Mouse (Mus musculus) liver, embryonic 12.5 days (tissue): Measurements from ENCODE around the gene Syne3. TPM values are rescaled to one million over a fixed set of nuclear protein-coding genes. Genes with fewer than 3 reads are reported as not detected.

Source experiments
- ATAC-seq: fragments of 200-750 bp; cut with Nextera tagmentation; 2 replicates; pipeline ENCODE4 v1.8.0; 2017; ENCODE audit warnings: moderate number of reproducible peaks, mild to moderate bottlenecking, moderate library complexity
- H3K27ac ChIP-seq: fragments of 300-500 bp; sonication (generic); 2 replicates; pipeline ENCODE4 v1.5.1; 2016; ENCODE audit warnings: mild to moderate bottlenecking
- H3K27me3 ChIP-seq: fragments of 300-500 bp; sonication (generic); replicated peaks from 2 replicates; pipeline ENCODE4 v1.6.1; 2016; ENCODE audit warnings: mild to moderate bottlenecking, moderate library complexity
- H3K36me3 ChIP-seq: fragments of 300-500 bp; sonication (generic); 2 replicates; pipeline ENCODE4 v1.6.1; 2016; ENCODE audit warnings: mild to moderate bottlenecking, moderate library complexity
- H3K4me1 ChIP-seq: fragments of 300-500 bp; sonication (generic); 2 replicates; pipeline ENCODE4 v1.6.1; 2016
- H3K4me2 ChIP-seq: fragments of 300-500 bp; sonication (generic); 2 replicates; pipeline ENCODE4 v1.6.1; 2016; ENCODE audit warnings: mild to moderate bottlenecking, moderate library complexity
- H3K4me3 ChIP-seq: fragments of 300-500 bp; sonication (generic); 2 replicates; pipeline ENCODE4 v1.5.1; 2016; ENCODE audit warnings: mild to moderate bottlenecking, moderate library complexity
- H3K9ac ChIP-seq: fragments of 300-500 bp; sonication (generic); 2 replicates; pipeline ENCODE4 v1.6.1; 2016; ENCODE audit warnings: mild to moderate bottlenecking, moderate library complexity
- H3K9me3 ChIP-seq: fragments of 300-500 bp; sonication (generic); replicated peaks from 2 replicates; pipeline ENCODE4 v1.6.1; 2016; ENCODE audit warnings: mild to moderate bottlenecking, moderate library complexity
- WGBS: fragments of 180-500 bp; shearing (Covaris S2); methylation state at CpG from one replicate; pipeline ENCODE4 v1.1.7; 2016; ENCODE audit not compliant: insufficient replicate concordance; 5-methylcytosine and 5-hydroxymethylcytosine counted together
- polyA plus RNA-seq: library from polyadenylated mRNA; unstranded; fragments of >200 nt; fragmentation: Nextera tagmentation; extraction: Ambion mirVana; gene quantifications from 2 replicates; pipeline ENCODE4 v1.2.1, GENCODE M21; 2016

Syne3 gene
- polyA plus RNA-seq, 1 experiment from 2014 or later, result 2.1 TPM

GRCm38 (mm10) chr12:104956406-104956805 lies 53.2 kb downstream of the Syne3 start:
- Histone ChIP-seq H3K36me3 (peaks cover 74% of the 10 kb centered on the region), H3K9me3 (no peaks in the 10 kb centered on the region), H3K4me3 (no peak overlapping the region), H3K9ac (no peak overlapping the region), H3K4me2 (no peak overlapping the region), H3K27ac (no peak overlapping the region), H3K4me1 (peaks cover 10% of the 10 kb centered on the region), H3K27me3 (no peaks in the 10 kb centered on the region)
- WGBS, result 70% methylated on average over 6 of the region's 6 CpGs
- no peak for ATAC-seq

- no peak overlapping the region for H3K27ac ChIP-seq
- H3K9ac ChIP-seq, result no peak overlapping the region
- peaks cover 69% of the 10 kb centered on the region for H3K36me3 ChIP-seq
- peaks cover 5% of the 10 kb centered on the region for H3K4me1 ChIP-seq
- no peak overlapping the region for H3K4me2 ChIP-seq
- H3K9me3 ChIP-seq, result no peaks in the 10 kb centered on the region
- no peak for ATAC-seq
- WGBS, result 77% methylated on average over 17 of the region's 17 CpGs
- no peak overlapping the region for H3K4me3 ChIP-seq
- H3K27me3 ChIP-seq, result no peaks in the 10 kb centered on the region
Measured at GRCm38 (mm10) chr12:104955003-104955800, 54.4 kb downstream of the Syne3 start.

DNA sequence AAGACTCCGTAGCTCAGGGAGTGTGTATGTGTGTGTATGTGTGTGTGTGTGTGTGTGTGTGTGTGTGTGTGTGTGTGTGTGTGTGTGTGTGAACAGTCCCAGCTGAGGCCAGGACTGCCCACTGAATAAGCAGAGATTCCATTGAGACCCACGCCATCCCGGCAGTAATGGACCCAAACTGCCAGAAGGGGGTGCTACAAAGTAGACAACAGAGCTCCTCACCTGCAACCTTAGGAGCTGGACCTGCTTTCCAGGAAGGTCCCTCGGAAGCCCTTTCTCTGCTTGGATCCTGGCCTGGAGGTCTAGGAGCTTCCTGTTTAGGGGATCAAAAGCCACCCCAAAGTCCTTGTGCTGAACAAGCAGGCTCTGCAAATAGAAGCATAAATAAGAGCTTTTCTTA lies 55.7 kb downstream of the Syne3 start:
- H3K4me3 ChIP-seq, result no peak overlapping the region
- no peaks in the 10 kb centered on the region for H3K4me1 ChIP-seq
- no peak overlapping the region for H3K9ac ChIP-seq
- ATAC-seq, result no peak
- H3K36me3 ChIP-seq, result peaks cover 59% of the 10 kb centered on the region
- no peak overlapping the region for H3K4me2 ChIP-seq
- no peak overlapping the region for H3K27ac ChIP-seq
- WGBS, result 34% methylated on average over 4 of the region's 4 CpGs
- H3K27me3 ChIP-seq, result no peaks in the 10 kb centered on the region
- H3K9me3 ChIP-seq, result no peaks in the 10 kb centered on the region

- ATAC-seq, result peak; percentile 73
- Histone ChIP-seq H3K9ac (no peak overlapping the region), H3K4me2 (no peak overlapping the region), H3K27me3 (no peaks in the 10 kb centered on the region), H3K36me3 (peaks cover 55% of the 10 kb centered on the region), H3K27ac (no peak overlapping the region), H3K4me3 (no peak overlapping the region), H3K4me1 (no peaks in the 10 kb centered on the region), H3K9me3 (no peaks in the 10 kb centered on the region)
- 20% methylated on average over 5 of the region's 5 CpGs for WGBS
Measured at GRCm38 (mm10) chr12:104952458-104952857, 57.2 kb downstream of the Syne3 start.

GRCm38 (mm10) chr12:104947911-104948310 lies 61.7 kb downstream of the Syne3 start:
- Histone ChIP-seq H3K9me3 (no peaks in the 10 kb centered on the region), H3K4me1 (no peaks in the 10 kb centered on the region), H3K4me3 (no peak overlapping the region), H3K36me3 (peaks cover 55% of the 10 kb centered on the region), H3K27me3 (no peaks in the 10 kb centered on the region), H3K9ac (no peak overlapping the region), H3K4me2 (no peak overlapping the region), H3K27ac (no peak overlapping the region)
- WGBS, result 67% methylated on average over 2 of the region's 2 CpGs
- no peak for ATAC-seq

DNA sequence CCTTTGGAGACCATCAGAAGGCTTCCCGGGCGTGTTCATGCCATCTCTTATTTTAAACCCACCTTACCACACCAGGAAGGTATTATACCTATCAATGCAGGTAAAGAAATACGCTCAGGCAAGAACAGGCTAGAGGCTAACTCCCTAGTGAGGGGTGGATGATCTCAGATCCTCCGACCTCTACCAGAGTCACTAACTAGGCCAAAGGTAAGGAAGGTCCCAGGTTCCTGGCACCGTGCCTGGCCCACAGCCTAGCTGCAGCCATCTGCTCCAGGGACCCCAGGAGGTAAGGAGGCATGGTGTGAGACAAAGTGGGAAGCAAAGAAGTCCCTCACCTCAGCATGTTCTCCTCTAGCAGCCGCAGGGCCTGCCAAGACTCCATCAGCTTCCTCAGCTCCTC lies 63.4 kb downstream of the Syne3 start:
- no peak for ATAC-seq
- Histone ChIP-seq H3K4me3 (no peak overlapping the region), H3K27me3 (no peaks in the 10 kb centered on the region), H3K9ac (no peak overlapping the region), H3K27ac (no peak overlapping the region), H3K4me2 (no peak overlapping the region), H3K36me3 (peaks cover 53% of the 10 kb centered on the region), H3K4me1 (no peaks in the 10 kb centered on the region), H3K9me3 (no peaks in the 10 kb centered on the region)
- WGBS, result 86% methylated on average over 6 of the region's 6 CpGs

GRCm38 (mm10) chr12:104940466-104940865 lies 69.1 kb downstream of the Syne3 start:
- Histone ChIP-seq H3K9me3 (peaks cover 6% of the 10 kb centered on the region), H3K27me3 (no peaks in the 10 kb centered on the region), H3K4me1 (no peaks in the 10 kb centered on the region), H3K36me3 (peaks cover 47% of the 10 kb centered on the region), H3K27ac (no peak overlapping the region), H3K4me3 (no peak overlapping the region), H3K4me2 (no peak overlapping the region), H3K9ac (no peak overlapping the region)
- 88% methylated on average over 9 of the region's 9 CpGs for WGBS
- ATAC-seq, result no peak

DNA sequence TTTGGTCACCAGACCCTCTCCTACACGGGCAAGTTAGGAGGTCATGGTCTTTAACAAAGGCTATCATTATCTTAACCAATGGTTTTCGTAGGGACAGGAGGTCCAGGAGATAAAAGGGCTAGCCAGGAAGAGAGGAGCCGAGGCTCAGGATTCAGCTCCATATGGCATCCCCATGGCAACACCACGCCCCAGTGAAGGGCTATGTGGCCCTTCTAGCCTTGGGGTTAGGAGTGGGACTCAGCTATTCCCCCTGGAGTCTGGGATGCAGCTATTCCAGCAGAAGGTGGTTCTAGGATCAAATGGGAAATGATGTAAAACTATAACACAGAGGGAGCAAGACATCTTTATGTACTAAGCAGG lies 69.6 kb downstream of the Syne3 start:
- Histone ChIP-seq H3K9me3 (peaks cover 6% of the 10 kb centered on the region), H3K4me1 (no peaks in the 10 kb centered on the region), H3K4me2 (no peak overlapping the region), H3K36me3 (peaks cover 46% of the 10 kb centered on the region), H3K27me3 (no peaks in the 10 kb centered on the region), H3K4me3 (no peak overlapping the region), H3K9ac (no peak overlapping the region), H3K27ac (no peak overlapping the region)
- ATAC-seq, result 0 out of 2 replicates have a peak, but pooled peaks have one; percentile 28
- 21% methylated on average over 4 of the region's 4 CpGs for WGBS

DNA sequence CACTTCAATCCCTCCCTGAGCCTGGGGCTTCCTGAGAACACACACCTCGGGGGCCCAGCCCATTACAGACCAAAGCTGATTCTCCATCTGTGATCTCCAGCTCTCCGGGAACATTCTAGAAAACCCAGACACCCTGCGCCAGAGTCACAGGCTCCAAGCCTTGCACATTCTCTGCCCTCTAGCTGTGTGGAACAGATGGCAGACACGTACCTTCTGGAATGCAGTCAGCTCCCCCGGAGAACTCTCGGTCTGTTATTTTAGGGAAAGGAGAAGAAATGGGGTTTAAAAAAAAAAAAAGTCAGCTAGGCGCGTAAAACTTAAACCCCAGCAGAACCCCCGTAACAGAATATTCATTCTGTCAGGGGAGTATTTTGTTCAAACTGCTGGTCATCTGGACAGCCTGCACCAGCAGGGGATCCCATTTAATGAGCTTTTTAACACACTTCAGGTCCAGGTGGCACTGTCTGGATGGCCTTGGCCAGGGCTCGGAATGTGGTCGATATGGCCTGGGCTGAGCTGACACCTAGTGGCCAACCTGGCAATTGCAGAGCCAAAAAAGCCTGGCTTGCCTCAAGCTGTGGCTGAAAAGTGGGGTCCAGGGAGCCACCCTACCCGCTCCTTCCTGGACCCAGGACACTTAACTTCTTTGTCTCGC lies 70.1 kb downstream of the Syne3 start:
- Histone ChIP-seq H3K4me2 (no peak overlapping the region), H3K4me3 (no peak overlapping the region), H3K9me3 (peaks cover 6% of the 10 kb centered on the region), H3K36me3 (peaks cover 42% of the 10 kb centered on the region), H3K27me3 (no peaks in the 10 kb centered on the region), H3K4me1 (no peaks in the 10 kb centered on the region), H3K9ac (no peak overlapping the region), H3K27ac (no peak overlapping the region)
- ATAC-seq, result 0 out of 2 replicates have a peak, but pooled peaks have one; percentile 41
- 51% methylated on average over 13 of the region's 13 CpGs for WGBS

GRCm38 (mm10) chr12:104938935-104939334 lies 70.7 kb downstream of the Syne3 start:
- WGBS, result 82% methylated on average over 5 of the region's 5 CpGs
- ATAC-seq, result no peak
- Histone ChIP-seq H3K27ac (no peak overlapping the region), H3K4me3 (no peak overlapping the region), H3K4me1 (no peaks in the 10 kb centered on the region), H3K27me3 (no peaks in the 10 kb centered on the region), H3K36me3 (peaks cover 40% of the 10 kb centered on the region), H3K9ac (no peak overlapping the region), H3K9me3 (peaks cover 6% of the 10 kb centered on the region), H3K4me2 (no peak overlapping the region)

- H3K4me3 ChIP-seq, result no peak overlapping the region
- no peak overlapping the region for H3K27ac ChIP-seq
- ATAC-seq, result no peak
- 63% methylated on average over 4 of the region's 4 CpGs for WGBS
- peaks cover 6% of the 10 kb centered on the region for H3K9me3 ChIP-seq
- H3K4me1 ChIP-seq, result no peaks in the 10 kb centered on the region
- peaks cover 29% of the 10 kb centered on the region for H3K36me3 ChIP-seq
- no peak overlapping the region for H3K4me2 ChIP-seq
- no peaks in the 10 kb centered on the region for H3K27me3 ChIP-seq
- H3K9ac ChIP-seq, result no peak overlapping the region
Measured at GRCm38 (mm10) chr12:104936223-104936622, 73.4 kb downstream of the Syne3 start.

DNA sequence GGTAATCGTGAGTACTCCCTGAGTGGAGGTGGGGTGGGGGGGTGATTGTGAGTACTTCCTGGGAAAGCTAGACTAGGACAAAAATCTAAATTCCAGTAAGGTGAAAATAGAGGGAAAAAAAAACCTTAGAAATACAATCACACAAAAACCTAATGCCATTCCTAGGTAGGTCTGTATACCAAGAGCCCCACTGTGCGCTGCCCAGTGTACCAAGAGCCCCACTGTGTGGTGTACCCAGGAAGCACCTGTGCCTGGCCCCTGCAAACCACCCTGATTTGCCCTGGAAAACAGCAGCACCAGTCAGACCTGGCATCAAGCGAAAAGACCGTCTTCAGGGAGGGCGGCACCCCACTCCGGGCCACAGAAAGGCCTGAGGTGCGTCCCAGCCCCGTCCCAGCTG lies 74.5 kb downstream of the Syne3 start:
- no peaks in the 10 kb centered on the region for H3K4me1 ChIP-seq
- peaks cover 6% of the 10 kb centered on the region for H3K9me3 ChIP-seq
- ATAC-seq, result no peak
- no peak overlapping the region for H3K4me3 ChIP-seq
- no peak overlapping the region for H3K4me2 ChIP-seq
- WGBS, result 82% methylated on average over 8 of the region's 8 CpGs
- no peaks in the 10 kb centered on the region for H3K27me3 ChIP-seq
- H3K9ac ChIP-seq, result no peak overlapping the region
- no peak overlapping the region for H3K27ac ChIP-seq
- peaks cover 32% of the 10 kb centered on the region for H3K36me3 ChIP-seq
